Mouse (Mus musculus) neural tube, embryonic 13.5 days (tissue): ENCODE results near the gene Rnf213. TPM values are rescaled to one million over a fixed set of nuclear protein-coding genes. Genes with fewer than 3 reads are reported as not detected.

Experiments used
- ATAC-seq: fragments of 200-750 bp; cut with Nextera tagmentation; 2 replicates; pipeline ENCODE4 v1.8.0; 2017; ENCODE audit warnings: low read depth, mild to moderate bottlenecking, moderate TSS enrichment, moderate library complexity
- H3K27ac ChIP-seq: fragments of 300-500 bp; sonication (generic); replicated peaks from 2 replicates; pipeline ENCODE4 v1.5.1; 2015; ENCODE audit warnings: moderate library complexity, mild to moderate bottlenecking, inconsistent platforms
- H3K27me3 ChIP-seq: fragments of 300-500 bp; sonication (generic); 2 replicates; pipeline ENCODE4 v1.6.1; 2015; ENCODE audit warnings: mild to moderate bottlenecking, inconsistent platforms
- H3K36me3 ChIP-seq: fragments of 300-500 bp; sonication (generic); 2 replicates; pipeline ENCODE4 v1.6.1; 2015; ENCODE audit warnings: mild to moderate bottlenecking, inconsistent platforms
- H3K4me1 ChIP-seq: fragments of 300-500 bp; sonication (generic); replicated peaks from 2 replicates; pipeline ENCODE4 v1.6.1; 2015; ENCODE audit warnings: inconsistent platforms
- H3K4me2 ChIP-seq: fragments of 300-500 bp; sonication (generic); 2 replicates; pipeline ENCODE4 v1.6.1; 2015; ENCODE audit warnings: inconsistent platforms, mild to moderate bottlenecking, moderate library complexity
- H3K4me3 ChIP-seq: fragments of 300-500 bp; sonication (generic); 2 replicates; pipeline ENCODE4 v1.5.1; 2015; ENCODE audit warnings: mild to moderate bottlenecking, inconsistent platforms
- H3K9ac ChIP-seq: fragments of 300-500 bp; sonication (generic); 2 replicates; pipeline ENCODE4 v1.6.1; 2015; ENCODE audit warnings: moderate library complexity, mild to moderate bottlenecking, inconsistent platforms
- H3K9me3 ChIP-seq: fragments of 300-500 bp; sonication (generic); 2 replicates; pipeline ENCODE4 v1.6.1; 2016; ENCODE audit warnings: inconsistent platforms
- WGBS: fragments of 180-500 bp; shearing (Covaris S2); methylation state at CpG from one replicate; pipeline ENCODE4 v1.1.7; 2015; 5-methylcytosine and 5-hydroxymethylcytosine counted together
- polyA plus RNA-seq: library from polyadenylated mRNA; unstranded; fragments of >200 nt; fragmentation: Nextera tagmentation; extraction: Ambion mirVana; gene quantifications from 2 replicates; pipeline ENCODE4 v1.2.1, GENCODE M21; 2015

Gene Rnf213
- polyA plus RNA-seq, 1 experiment from 2014 or later: 1.6 TPM

DNA sequence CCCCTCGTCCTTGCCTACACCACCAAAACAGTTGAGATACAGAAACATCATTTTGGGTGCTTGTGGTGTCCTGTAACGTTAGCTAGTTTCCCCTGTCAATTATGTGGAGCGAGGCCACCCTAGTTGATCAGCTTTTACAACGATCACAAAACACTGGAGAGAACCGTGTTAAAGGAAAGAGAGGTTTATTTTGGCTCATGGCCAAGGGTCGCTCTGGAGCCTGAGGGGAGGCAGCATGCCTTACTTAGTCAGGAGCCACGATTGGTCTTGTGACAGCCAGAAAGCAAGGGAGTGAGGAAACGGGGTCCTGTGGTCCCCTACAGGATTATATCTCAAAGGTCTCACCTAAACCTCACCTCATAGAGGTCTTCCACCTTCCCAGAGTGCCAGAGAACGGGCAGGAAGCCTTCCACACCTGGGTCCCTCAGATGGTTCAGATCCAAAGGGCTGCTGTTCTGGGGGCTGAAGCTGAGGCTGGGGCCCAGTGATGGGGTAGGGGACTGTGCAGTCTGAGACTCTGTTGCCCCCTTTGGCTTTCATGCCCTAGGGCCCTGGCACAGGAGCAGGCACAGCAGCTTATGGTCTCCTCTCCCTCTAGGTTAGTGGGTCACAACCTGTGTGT is 120.2 kb downstream of the Rnf213 start:
- H3K9ac ChIP-seq: no peak overlapping the region
- no peak overlapping the region for H3K27ac ChIP-seq
- H3K9me3 ChIP-seq: no peaks in the 10 kb centered on the region
- no peak for ATAC-seq
- WGBS: 48% methylated on average over 9 of the region's 9 CpGs
- H3K27me3 ChIP-seq: no peaks in the 10 kb centered on the region
- H3K4me1 ChIP-seq: peaks cover 87% of the 10 kb centered on the region
- H3K4me2 ChIP-seq: no peak overlapping the region
- H3K36me3 ChIP-seq: peaks cover 8% of the 10 kb centered on the region
- H3K4me3 ChIP-seq: no peak overlapping the region

GRCm38 (mm10) chr11:119514108-119514860 is 121.4 kb downstream of the Rnf213 start:
- Histone ChIP-seq H3K27me3 (no peaks in the 10 kb centered on the region), H3K27ac (peak overlapping the region; percentile 91), H3K4me1 (peaks cover 76% of the 10 kb centered on the region), H3K9me3 (no peaks in the 10 kb centered on the region), H3K4me3 (no peak overlapping the region), H3K4me2 (peak overlapping the region; percentile 44), H3K9ac (peak overlapping the region; percentile 31), H3K36me3 (no peaks in the 10 kb centered on the region)
- ATAC-seq: 0 out of 2 replicates have a peak, but pooled peaks have one; percentile 25
- WGBS: 42% methylated on average over 16 of the region's 16 CpGs

- peak overlapping the region; percentile 2; the same call in 1 of the 2 replicates for H3K4me3 ChIP-seq
- no peaks in the 10 kb centered on the region for H3K27me3 ChIP-seq
- H3K4me2 ChIP-seq: peak overlapping the region; percentile 44
- H3K36me3 ChIP-seq: no peaks in the 10 kb centered on the region
- H3K4me1 ChIP-seq: peaks cover 67% of the 10 kb centered on the region
- 3% methylated on average over 21 of the region's 21 CpGs for WGBS
- peak; percentile 72 for ATAC-seq
- H3K9me3 ChIP-seq: no peaks in the 10 kb centered on the region
- H3K27ac ChIP-seq: peak overlapping the region; percentile 91
- H3K9ac ChIP-seq: peak overlapping the region; percentile 31
Measured at GRCm38 (mm10) chr11:119514967-119515636, 122.2 kb downstream of the Rnf213 start.

DNA sequence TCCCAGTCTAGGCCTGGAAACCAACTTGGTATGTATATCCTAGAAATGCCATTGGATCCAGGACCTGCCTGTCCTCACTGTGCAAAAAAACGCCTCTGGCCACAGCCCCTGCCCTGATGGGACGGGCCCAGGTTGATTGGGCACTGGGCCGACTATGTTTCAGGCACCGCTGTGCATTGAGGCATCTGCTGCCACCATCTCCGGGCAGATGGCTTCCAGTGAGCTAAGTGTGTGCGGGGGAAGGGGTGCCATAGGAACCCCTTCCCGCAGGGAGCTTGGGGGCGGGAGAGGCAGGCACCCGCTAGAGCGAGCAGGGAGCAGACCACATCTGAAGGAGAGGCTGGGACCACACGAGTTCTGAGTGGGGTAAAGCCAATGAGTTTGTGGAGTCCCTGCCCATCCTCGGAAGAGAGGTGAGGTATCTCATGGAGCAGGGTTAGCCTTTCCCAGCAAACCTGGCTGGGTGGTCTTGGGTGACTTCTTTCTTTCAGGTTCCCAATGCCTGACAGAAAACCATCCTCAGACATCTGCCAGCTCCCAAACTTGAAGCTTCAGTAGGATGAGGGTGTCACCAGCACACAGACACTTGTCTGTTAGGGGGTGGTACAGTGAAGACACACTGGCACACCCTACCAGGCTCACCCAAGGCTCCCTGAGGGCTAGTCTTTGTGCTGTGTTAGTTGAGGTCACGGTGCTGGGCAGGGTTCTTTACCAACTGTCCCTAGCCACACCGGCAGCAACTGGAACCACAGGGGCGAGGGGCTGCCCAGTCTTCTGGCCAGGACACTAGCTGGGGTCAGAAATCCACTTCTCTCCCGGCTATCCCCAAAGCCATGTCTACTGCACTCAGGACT is 123.2 kb downstream of the Rnf213 start:
- 54% methylated on average over 16 of the region's 16 CpGs for WGBS
- Histone ChIP-seq H3K9ac (no peak overlapping the region), H3K36me3 (no peaks in the 10 kb centered on the region), H3K4me3 (no peak overlapping the region), H3K4me1 (peaks cover 58% of the 10 kb centered on the region), H3K27ac (peak overlapping the region; percentile 91), H3K9me3 (no peaks in the 10 kb centered on the region), H3K27me3 (no peaks in the 10 kb centered on the region), H3K4me2 (no peak overlapping the region)
- ATAC-seq: no peak

- Histone ChIP-seq H3K4me2 (no peak overlapping the region), H3K27me3 (no peaks in the 10 kb centered on the region), H3K9me3 (no peaks in the 10 kb centered on the region), H3K4me3 (no peak overlapping the region), H3K4me1 (peaks cover 54% of the 10 kb centered on the region), H3K36me3 (no peaks in the 10 kb centered on the region), H3K27ac (peak overlapping the region; percentile 91), H3K9ac (no peak overlapping the region)
- WGBS: 60% methylated on average over 12 of the region's 12 CpGs
- ATAC-seq: no peak
Measured at GRCm38 (mm10) chr11:119516677-119517361, 123.9 kb downstream of the Rnf213 start.

DNA sequence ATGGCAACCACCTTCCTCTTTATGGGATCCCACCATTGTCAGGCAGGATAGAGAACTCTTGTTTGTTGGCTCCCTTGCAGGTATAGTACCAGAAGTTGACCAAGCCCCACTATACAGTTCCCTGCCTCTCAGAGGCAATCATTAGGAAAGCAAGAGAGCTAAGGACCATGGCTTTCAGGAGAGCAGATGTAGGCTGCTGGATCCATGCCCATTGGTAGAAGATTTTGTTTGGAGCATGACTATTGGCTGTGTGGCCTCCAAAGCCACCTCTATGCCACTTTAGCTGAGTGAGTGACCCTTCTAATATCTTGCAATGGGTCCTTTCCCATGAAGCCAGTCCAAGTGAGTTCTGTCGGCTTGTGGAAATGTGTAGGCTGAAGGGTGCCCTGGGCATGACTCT is 126.5 kb downstream of the Rnf213 start:
- Histone ChIP-seq H3K9ac (no peak overlapping the region), H3K36me3 (no peaks in the 10 kb centered on the region), H3K9me3 (no peaks in the 10 kb centered on the region), H3K4me3 (no peak overlapping the region), H3K4me1 (peaks cover 30% of the 10 kb centered on the region), H3K27me3 (no peaks in the 10 kb centered on the region), H3K4me2 (no peak overlapping the region), H3K27ac (no peak overlapping the region)
- WGBS: 91% methylated on average over 1 of the region's 1 CpGs
- ATAC-seq: no peak

- H3K36me3 ChIP-seq: no peaks in the 10 kb centered on the region
- H3K9me3 ChIP-seq: no peaks in the 10 kb centered on the region
- 75% methylated on average over 5 of the region's 5 CpGs for WGBS
- H3K4me1 ChIP-seq: peaks cover 27% of the 10 kb centered on the region
- H3K4me3 ChIP-seq: no peak overlapping the region
- ATAC-seq: no peak
- no peak overlapping the region for H3K4me2 ChIP-seq
- no peak overlapping the region for H3K27ac ChIP-seq
- no peak overlapping the region for H3K9ac ChIP-seq
- H3K27me3 ChIP-seq: no peaks in the 10 kb centered on the region
Measured at GRCm38 (mm10) chr11:119520005-119520712, 127.3 kb downstream of the Rnf213 start.

DNA sequence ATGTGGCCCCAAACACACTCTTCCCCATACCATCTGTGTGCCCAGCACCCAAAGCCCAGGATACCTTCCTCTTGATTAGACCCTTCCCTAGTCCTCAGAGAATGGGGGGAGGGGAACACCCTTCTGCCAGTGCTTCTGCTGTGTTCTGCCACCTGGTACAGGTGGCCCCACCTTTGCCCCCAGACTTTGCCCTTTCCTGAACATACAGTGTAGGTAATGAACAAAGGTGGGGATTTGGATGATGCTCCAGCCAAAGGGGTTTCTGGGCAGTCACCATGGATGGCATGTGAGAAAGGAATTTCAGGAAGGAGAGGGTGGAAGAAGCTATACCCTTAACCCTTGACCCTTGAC is 127.8 kb downstream of the Rnf213 start:
- Histone ChIP-seq H3K27me3 (no peaks in the 10 kb centered on the region), H3K27ac (no peak overlapping the region), H3K9me3 (no peaks in the 10 kb centered on the region), H3K4me2 (no peak overlapping the region), H3K36me3 (no peaks in the 10 kb centered on the region), H3K4me1 (peaks cover 21% of the 10 kb centered on the region), H3K4me3 (no peak overlapping the region), H3K9ac (no peak overlapping the region)
- no peak for ATAC-seq

GRCm38 (mm10) chr11:119521920-119522710 is 129.2 kb downstream of the Rnf213 start:
- no peak overlapping the region for H3K4me3 ChIP-seq
- WGBS: 93% methylated on average over 6 of the region's 6 CpGs
- H3K36me3 ChIP-seq: no peaks in the 10 kb centered on the region
- no peak overlapping the region for H3K9ac ChIP-seq
- no peaks in the 10 kb centered on the region for H3K27me3 ChIP-seq
- H3K9me3 ChIP-seq: no peaks in the 10 kb centered on the region
- ATAC-seq: no peak
- H3K4me2 ChIP-seq: no peak overlapping the region
- H3K27ac ChIP-seq: no peak overlapping the region
- H3K4me1 ChIP-seq: peaks cover 7% of the 10 kb centered on the region

DNA sequence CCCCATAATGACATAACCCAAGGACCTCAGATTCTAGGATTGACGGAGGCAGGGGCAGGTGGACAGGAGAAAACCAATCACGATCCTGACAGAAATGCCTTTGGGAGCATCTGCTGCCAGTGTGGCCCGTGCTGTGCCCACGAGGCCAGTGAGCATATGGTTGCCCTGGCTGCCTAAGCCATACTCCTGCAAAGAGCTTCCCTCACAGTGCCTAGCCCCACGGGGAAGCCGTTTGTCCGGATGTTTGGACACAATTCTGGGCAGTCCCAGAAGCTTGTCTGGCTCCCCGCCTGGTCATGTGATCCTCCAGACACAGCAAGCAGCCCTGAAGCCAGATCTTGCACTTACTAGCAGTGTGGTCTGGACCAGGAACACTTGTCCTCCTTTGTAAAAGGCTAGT is 129.9 kb downstream of the Rnf213 start:
- no peak overlapping the region for H3K4me2 ChIP-seq
- 0 out of 2 replicates have a peak, but pooled peaks cover under 1% of the 10 kb centered on the region for H3K27me3 ChIP-seq
- H3K36me3 ChIP-seq: no peaks in the 10 kb centered on the region
- no peak overlapping the region for H3K4me3 ChIP-seq
- no peaks in the 10 kb centered on the region for H3K9me3 ChIP-seq
- H3K4me1 ChIP-seq: peaks cover 4% of the 10 kb centered on the region
- no peak overlapping the region for H3K9ac ChIP-seq
- WGBS: 57% methylated on average over 8 of the region's 8 CpGs
- ATAC-seq: no peak
- H3K27ac ChIP-seq: no peak overlapping the region
